In genomic region chr17:13698194-13698593, GRCm38 (mm10) we compare ENCODE assay signal across 20 mouse cellular contexts.
"Had no signal": no experiment of that assay in that cellular context is flagged by ENCODE, and none has a peak within 500 bp of the region (broad histone marks: within the 10 kb centered on the region; RNA-seq: fewer than 3 reads in every experiment).

No protein-coding gene starts in this region.

- H3K36me3 ChIP-seq: intestine, embryonic 15.5 days; kidney, embryonic 15.5 days; midbrain, embryonic 13.5 days had no signal

- H3K27me3 ChIP-seq: intestine, embryonic 15.5 days; kidney, embryonic 15.5 days; midbrain, embryonic 13.5 days had no signal

- H3K4me3 ChIP-seq: intestine, embryonic 15.5 days; kidney, embryonic 15.5 days; left cerebral cortex, adult 2 months; midbrain, embryonic 13.5 days had no signal

- H3K9ac ChIP-seq: intestine, embryonic 15.5 days; kidney, embryonic 15.5 days; midbrain, embryonic 13.5 days had no signal

- ATAC-seq: intestine, embryonic 15.5 days; midbrain, embryonic 13.5 days; midbrain, embryonic 16.5 days had no signal

- H3K4me2 ChIP-seq: intestine, embryonic 15.5 days; kidney, embryonic 15.5 days; midbrain, embryonic 13.5 days had no signal

- H3K27ac ChIP-seq: intestine, embryonic 15.5 days; kidney, embryonic 15.5 days; left cerebral cortex, adult 2 months; macrophage; midbrain, embryonic 13.5 days; stomach, postnatal 0 days had no signal

- H3K9me3 ChIP-seq: intestine, embryonic 15.5 days; kidney, embryonic 15.5 days; midbrain, embryonic 13.5 days had no signal

- DNase-seq: kidney, adult 11 months; kidney, adult 8-10 months; kidney, postnatal 10 days; kidney, postnatal 36 days; layer of hippocampus, postnatal 36 days; lung, adult 2 months; lung, postnatal 10 days; right cerebral cortex, adult 18-20 months; right cerebral cortex, postnatal 14 days; right cerebral cortex, postnatal 4 days; thymus, adult 2 months; thymus, postnatal 14 days; thymus, postnatal 4 days had no signal
